Mouse (Mus musculus) heart, postnatal 4 days (tissue): ENCODE measurements around the gene Abcc12. TPM values are rescaled to one million over a fixed set of nuclear protein-coding genes. Genes with fewer than 3 reads are reported as not detected.
A peak's percentile ranks its signal among the peaks of the same experiment; 100 is the strongest.

ENCODE experiments used
- DNase-seq: peaks from one replicate; pipeline ENCODE4 v3.0.0; 2021
- total RNA-seq, 2 experiments: library from RNA; stranded (reverse); gene quantifications; 2 replicates each; pipeline ENCODE4 v1.2.3; 2021

Gene Abcc12
- total RNA-seq, 2 experiments from 2014 or later: 0.07 to 0.09 TPM

DNA sequence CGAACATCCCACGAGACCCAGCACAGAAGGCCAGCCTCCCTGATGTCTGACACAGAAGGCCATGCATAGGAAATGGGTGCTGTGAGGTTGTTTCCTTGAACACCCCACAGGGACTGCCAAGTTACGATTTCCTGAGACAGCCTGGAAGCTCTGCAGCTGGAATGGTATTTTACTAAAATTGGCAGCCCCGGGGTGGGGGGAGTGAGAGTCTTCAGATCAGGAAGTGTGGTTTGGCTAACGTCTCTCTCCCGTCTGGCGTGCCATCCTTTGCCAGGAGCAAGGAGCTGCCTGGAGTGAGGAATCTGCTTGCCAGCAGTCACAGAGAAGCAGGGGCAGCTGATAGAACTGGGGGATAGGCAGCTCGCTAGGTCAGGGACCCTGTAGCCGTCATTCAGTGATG lies 2.4 kb downstream of the Abcc12 start:
- peak; percentile 39 for DNase-seq

DNA sequence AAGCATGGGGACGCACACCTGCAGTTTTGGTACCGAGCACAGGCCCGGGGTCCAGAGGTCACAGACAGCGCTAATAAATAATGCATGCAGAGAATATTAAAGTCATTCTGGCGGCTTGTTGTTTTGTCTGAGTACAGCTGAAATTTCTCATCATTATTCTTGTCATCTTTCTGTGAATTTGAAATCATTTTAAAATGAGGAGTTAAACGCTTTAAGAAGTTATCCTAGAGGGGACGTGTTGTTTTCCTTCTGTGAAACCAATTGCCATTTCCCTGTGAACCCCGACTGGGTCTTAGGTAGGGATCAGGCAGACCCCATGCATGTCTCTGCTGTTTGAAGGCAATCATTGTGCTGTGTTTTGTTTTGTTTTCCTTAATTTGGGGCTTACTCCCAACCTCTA lies 2.9 kb downstream of the Abcc12 start:
- no peak for DNase-seq

DNA sequence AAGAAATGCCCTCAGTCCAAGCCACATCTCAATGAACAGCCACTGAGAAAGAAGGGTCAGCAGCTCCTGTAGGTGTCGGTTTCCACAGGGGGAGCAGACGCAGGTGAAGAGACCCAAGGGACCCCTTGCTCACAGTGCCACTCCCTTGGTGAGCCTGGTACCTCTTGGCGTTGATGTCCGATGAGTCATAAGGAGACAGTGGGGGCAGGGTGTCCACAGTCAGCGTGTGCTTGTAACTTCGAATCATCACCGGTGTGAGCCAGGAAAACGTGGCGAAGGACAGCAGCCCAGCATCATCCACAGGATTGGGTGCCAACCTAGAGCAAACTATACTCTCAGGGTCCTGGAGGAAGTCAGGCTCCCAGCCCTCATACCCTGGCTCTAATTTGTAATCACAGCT lies 16.8 kb downstream of the Abcc12 start:
- no peak for DNase-seq

DNA sequence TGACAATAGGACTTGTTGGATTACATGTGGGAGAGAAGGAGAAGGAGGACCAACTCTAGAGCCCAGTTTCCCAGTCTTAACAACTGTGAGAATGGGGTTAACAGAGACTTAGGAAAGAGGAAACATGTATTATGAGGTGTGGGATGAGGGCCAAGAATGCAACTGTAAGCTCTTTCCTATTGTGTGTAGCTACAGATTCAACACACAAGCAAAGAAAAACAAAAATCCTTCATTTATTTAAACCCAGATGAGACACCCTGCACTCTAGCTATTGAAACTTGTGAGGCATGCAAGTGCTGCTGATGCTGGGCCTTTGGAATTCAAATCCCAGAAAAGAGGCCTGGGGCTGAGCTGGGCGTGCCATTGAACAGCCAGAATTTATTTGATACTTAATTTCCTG lies 18.7 kb downstream of the Abcc12 start:
- DNase-seq: no peak

DNA sequence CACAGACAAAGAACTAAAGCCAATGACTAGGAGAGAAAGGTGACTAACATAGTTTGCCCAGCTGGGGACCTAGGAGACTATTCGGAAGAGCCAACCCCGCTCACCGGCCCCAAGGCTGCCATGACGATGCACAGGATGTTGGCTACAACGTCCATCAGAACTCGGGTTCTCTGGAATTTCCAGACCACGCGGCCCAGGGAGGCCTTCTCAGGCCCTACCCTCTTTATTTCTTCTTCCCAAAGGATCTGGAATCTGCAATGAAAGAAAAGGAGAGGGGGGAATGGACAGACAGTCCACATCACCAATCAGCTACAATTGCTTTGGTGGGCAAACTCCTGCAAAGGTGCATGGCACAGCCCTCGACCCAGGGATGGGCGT lies 19.8 kb downstream of the Abcc12 start:
- no peak for DNase-seq

GRCm38 (mm10) chr8:86559947-86560687 lies 20.4 kb downstream of the Abcc12 start:
- no peak for DNase-seq

DNA sequence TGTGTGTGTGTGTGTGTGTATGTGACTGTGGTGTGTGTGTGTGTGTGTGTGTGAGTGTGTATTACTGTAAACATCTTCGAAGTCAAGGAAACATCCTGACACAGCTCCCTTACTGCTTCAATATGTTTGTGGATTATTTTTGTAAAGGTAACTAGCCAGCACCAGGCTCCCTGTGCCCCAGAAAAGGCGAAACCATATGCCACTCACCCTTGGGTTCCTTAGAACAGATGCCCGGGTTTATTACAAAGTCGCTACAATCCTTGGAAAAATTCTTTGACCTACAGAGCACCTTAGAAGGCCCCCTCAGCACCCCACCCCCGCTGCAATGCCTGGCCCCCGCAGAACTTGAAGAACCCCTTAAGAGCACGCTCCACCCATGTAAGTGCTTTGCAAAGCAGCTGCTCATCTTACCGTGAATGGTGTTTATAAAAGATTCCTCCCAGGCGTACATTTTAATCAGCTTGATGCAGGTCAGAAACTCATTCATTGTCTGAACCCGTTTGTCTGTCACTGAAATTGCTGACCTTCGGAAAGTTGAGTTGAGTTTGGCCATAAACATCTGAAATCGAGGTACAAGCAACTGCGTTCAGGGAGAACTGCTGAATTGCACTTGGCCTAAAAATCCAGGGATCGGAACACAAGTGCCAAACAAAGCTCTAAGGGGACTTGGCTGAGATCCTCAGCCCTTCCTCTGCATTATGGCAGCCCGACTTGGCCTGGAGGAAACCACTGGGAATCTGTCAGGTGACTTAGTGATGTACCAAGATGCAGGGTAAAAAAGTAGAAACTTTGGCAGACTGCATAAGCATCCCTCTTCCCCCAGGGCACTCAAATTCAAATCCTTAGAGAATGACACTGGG lies 23.1 kb downstream of the Abcc12 start:
- no peak for DNase-seq

DNA sequence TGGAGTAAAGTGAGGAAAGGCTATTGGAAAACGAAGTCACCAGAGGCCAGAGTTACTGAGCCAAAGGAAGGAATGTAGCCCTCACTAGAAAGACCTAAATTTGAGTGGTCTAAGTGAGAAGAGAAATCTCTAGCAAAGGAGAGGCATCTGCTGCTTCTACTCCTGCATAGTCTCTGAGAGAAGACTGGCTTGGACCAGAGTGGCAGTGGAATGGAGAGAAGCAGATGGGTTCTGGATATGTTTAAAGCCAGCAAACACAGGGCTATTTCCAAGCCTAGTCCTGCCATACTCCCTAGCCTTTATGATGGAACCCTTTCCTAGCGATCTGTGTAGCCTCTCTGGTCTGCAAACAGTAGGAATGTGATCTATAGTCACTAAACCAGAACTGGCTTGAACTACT lies 24.9 kb downstream of the Abcc12 start:
- DNase-seq: no peak

GRCm38 (mm10) chr8:86554220-86554891 lies 26.1 kb downstream of the Abcc12 start:
- no peak for DNase-seq

- DNase-seq: no peak
Measured at GRCm38 (mm10) chr8:86550516-86550915, 30.0 kb downstream of the Abcc12 start.

GRCm38 (mm10) chr8:86546001-86546400 lies 34.5 kb downstream of the Abcc12 start:
- DNase-seq: no peak

GRCm38 (mm10) chr8:86540906-86541305 lies 39.6 kb downstream of the Abcc12 start:
- no peak for DNase-seq

DNA sequence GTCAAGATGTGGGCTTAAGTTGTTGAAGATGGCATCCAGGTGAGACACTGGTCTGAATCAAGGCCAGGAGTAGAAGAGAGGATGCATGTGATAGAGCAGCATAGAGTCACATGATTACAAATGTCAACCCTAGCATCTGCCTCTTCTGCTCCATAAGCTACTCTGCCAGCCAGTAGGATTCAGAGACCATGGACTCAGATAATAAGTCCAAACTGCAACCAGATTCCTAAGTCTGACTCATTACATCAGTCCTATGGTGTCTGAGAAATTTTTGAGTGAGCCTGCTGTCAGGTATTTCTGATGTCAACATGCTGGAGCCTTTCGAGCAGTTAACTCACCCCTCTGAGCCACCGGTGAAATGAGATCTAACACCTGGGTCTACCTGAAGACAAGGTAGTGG lies 40.1 kb downstream of the Abcc12 start:
- DNase-seq: no peak

DNA sequence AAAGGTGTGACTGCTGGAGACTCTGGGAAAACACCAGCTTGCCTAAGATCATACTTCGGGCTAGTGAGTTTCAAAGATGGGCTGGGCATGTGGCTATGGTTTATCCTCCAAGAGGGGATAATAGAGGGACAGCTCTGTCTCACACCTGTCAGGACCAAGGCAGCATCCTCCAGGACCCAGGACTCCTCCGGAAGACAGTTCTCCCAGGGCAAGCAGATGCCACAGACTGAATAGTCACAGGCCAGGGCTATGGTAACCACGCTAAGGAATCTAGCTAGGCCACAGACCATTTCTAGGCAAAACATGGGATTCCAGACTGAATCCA lies 43.9 kb downstream of the Abcc12 start:
- DNase-seq: no peak

- DNase-seq: peak; percentile 82
Measured at GRCm38 (mm10) chr8:86535791-86536662, 44.5 kb downstream of the Abcc12 start.

GRCm38 (mm10) chr8:86535068-86535560 lies 45.4 kb downstream of the Abcc12 start:
- peak; percentile 29 for DNase-seq

DNA sequence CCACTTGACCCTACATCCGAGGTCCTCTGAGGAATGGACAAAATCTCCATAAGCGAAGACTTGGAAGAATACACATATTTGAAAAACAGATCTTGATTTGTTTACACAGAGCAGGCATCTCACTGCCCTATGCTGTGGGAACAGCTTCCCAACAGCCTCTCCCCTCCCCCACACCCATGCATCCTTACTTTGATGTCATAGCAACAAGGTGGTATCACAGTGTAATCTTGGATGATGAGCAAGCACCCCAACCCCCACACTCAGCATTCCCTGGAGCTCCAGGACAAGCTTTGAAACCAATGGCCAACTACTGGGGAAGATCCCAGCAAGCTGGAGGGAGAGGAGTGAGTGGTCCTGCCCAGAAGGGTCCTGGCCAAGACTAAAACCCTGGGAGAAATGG lies 50.8 kb downstream of the Abcc12 start:
- no peak for DNase-seq

- DNase-seq: no peak
Measured at GRCm38 (mm10) chr8:86527336-86528029, 53.0 kb downstream of the Abcc12 start.

- no peak for DNase-seq
Measured at GRCm38 (mm10) chr8:86526808-86527207, 53.7 kb downstream of the Abcc12 start.

- no peak for DNase-seq
Measured at GRCm38 (mm10) chr8:86514203-86514602, 66.3 kb downstream of the Abcc12 start.

DNA sequence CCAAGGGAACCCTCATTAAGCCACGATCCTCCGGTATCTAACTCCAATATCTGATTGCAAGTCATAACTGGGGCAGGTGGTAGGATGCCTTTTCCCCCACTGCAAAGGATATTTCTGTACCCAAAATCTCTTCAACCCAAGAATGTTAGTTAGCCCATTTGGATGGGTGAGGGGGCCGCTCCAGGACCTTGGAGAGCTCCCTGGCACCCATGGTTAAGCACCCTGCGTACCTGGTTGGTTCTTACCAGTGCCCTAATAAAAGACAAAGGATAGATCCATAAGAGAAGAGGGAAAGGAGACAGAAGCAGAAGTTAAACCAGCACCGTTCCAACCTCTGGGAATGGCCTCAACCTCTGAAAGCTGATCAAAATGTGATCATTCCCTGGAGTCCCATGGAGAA lies 67.6 kb downstream of the Abcc12 start:
- DNase-seq: no peak
